Mouse (Mus musculus): ENCODE measurements at regions not wholly inside any gene's neighbourhood (a gene's known extent, or its start where the extent isn't known, plus 50 kb on each side); places are given as distances from the start of the nearest gene placed in this dataset.
"Not testable (repeated sequence)": the region's sequence is repeated elsewhere in the genome, so short reads cannot be mapped to it uniquely, and the experiment has no call there.

DNA sequence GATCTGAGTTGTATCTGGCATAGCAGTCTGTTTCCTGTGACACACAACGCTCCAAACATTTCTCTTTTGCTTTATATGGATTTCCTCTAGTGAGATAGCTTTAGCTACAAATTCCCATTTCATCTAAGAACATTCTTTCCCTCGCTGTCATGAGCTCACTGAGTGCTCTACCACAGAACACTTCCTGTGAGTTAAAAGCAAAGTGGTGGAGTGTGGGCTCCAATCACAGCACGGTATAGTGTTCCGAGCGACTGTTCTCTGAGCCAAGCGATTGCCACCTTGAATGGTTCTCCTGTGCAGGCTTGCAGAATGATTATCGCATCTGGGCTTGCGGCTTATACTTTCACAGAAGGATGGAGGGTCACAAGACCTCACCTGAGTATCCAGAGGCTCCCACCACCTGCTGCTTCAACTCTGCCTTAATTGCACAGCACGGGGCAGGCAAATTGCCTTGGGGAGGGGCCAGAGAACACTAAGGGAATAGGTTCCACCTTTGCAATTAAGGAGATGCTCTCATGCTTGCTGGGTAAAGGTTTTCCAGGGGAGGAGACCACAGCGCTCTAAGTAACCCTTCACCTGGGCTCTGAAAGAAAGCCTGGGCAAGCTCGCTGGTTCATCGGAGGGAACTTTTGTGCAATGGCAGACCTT is 477.7 kb downstream of the Zfp704 start:
- DNase-seq: no peak

GRCm38 (mm10) chr3:9131366-9131765 is 478.5 kb downstream of the Zfp704 start:
- DNase-seq: no peak

DNA sequence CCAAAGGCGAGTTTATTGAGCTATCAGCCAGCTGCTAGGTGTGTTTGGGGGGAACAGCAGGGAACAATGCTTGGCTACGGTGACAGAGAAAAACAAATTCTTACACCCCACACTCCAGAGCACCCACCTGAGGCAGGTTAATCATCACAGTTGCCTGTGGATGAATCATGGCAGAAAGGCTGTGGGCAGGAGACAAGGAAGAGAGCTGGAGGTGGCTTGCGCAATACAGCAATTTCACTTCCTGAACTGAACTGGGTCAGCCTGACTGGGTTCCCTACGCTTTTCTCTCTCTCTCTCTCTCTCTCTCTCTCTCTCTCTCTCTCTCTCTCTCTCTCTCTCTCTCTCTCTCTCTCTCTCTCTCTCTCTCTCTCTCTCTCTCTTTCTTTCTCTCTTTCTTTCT is 481.5 kb downstream of the Zfp704 start:
- DNase-seq: no peak

DNA sequence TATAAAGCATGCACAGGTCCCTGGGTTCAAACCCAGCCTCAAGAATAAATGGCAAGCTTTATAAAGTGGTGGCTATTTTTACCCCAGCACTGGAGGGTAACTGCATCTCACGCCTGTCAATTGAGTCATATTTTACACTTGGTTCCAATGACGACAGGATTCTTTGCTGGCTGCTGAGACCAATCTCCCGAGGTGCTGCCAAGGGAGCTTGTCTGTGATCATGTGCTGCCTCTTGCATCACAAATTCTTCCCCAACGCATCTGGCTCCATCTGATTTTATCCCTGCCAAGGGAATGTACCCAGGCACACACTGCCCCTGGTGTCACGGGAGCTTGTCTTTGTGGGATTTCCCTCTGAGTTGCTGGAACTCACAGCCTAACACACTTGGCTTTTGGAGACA is 486.8 kb downstream of the Zfp704 start:
- no peak for DNase-seq

DNA sequence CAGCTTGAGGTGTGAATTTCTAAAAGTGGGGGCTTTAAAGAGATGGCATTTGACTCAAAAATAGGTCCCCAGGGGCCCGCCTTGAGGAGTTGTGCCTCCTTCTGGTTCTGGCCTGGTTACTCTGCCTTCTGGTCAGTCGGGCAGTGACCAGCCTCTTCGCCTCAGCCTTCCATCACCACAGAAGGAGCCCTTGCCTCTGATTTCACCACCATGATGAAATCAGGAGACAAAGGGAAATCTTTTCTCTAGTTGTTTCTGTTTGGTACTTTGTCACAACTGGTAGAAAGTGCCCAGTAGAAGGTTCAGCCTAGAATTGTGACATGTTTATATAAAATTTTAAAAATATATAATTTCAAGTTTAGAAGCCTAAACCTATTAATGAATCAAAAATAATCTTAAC is 492.0 kb downstream of the Zfp704 start:
- no peak for DNase-seq

- no peak for DNase-seq
Measured at GRCm38 (mm10) chr3:9113410-9113809, 496.5 kb downstream of the Zfp704 start.

- no peak for DNase-seq
Measured at GRCm38 (mm10) chr3:9110741-9111140, 499.1 kb downstream of the Zfp704 start.

GRCm38 (mm10) chr3:9109991-9110390 is 499.9 kb downstream of the Zfp704 start:
- DNase-seq: no peak

GRCm38 (mm10) chr3:9109485-9109884 is 500.4 kb downstream of the Zfp704 start:
- no peak for DNase-seq

- DNase-seq: no peak
Measured at GRCm38 (mm10) chr3:9107766-9108410, 502.0 kb downstream of the Zfp704 start.

DNA sequence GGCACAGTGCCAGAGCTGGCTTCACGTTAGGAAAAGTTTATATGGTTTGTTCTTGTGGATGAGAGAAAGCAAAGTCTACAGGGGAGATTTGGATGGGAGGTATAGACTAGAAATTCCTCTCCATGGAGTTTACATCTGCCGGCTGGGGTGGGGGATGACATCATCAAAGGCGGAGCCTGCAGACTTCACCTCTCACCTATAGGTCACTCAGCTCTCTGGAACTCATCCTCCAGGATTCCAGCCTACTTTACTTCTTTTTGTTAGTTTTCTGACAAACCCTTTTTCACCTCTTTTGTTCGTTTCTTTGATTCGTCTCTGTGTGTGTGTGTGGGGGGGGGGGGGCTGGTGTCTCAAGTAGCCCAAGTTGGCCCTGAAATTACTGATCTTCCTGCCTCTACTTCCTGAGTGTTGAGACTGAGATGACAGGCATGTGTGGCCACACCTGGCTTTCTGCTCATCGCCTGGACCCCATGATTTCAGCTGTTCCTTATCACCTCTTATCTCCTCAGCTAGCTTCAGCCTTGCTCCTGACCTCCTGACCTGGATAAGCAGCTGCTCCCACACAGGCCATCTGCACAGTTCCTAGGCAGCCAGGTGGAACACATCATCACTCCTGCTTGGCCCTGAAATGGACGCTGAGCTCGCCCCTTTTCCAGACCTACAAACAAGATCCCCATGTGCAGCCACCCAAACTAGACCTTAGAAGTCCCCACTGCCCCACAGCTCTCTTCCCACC is 504.5 kb downstream of the Zfp704 start:
- DNase-seq: no peak

- no peak for DNase-seq
Measured at GRCm38 (mm10) chr3:9103456-9103855, 506.4 kb downstream of the Zfp704 start.

DNA sequence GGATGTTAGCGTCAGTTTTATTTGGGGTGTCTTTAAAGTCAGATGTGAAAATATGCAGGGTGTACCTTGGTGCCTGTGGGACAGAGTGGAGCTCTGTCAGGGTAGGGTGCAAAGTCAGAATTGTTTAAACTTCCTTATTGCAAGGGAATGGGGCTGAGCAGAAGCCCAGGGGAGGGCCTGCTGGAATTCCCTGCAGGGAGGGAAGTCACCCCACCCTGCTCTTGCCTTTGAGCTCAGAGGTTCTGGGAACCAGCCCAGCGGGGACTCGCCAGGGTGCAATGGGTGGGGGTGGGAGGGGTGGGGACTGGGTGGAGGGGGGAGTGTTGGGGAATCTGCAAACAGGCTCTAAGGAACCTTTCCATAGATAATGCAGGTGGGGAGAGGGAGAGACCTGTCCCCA is 508.6 kb downstream of the Zfp704 start:
- DNase-seq: no peak

- no peak for DNase-seq
Measured at GRCm38 (mm10) chr3:9100761-9101160, 509.1 kb downstream of the Zfp704 start.

DNA sequence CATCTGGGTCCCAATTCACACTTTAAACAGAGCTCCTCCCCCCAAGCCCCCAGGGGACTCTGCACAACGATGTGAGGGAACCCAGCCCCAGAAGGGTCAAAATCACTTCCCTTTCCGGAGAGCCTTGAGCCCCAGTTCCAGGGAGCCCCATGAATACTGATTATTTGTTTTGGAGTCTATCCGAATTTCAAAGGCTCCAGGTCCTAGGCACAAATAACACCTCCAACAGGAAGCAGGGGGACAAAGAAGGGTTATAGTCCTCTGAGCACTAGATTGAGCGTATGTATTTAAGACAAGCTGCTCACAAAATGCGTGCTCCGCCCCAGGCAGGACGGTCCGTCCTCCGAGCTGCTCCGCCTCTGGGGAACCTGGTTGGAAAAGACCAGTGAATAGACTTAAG is 511.4 kb downstream of the Zfp704 start:
- no peak for DNase-seq

DNA sequence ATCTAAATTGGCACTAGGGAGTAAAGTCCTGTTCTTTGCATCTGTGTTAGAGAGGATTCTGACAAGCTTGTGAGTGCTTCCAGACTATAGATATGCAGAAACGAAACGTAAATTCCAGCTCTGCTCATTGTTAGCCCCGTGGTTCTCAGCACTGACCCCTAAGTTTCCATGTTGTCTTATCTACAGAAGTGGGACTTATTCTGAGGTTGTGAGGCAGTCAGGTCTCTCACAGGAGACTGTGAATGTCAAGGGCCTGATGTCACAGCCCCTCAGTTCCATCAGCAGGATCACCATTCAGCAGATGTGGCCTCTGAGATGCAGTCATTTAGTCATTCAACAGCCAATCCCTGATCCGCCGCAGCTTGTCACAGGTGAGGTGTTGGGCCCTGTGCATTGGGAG is 525.8 kb downstream of the Zfp704 start:
- no peak for DNase-seq

GRCm38 (mm10) chr3:9082061-9082460 is 527.8 kb downstream of the Zfp704 start:
- DNase-seq: no peak

- DNase-seq: no peak
Measured at GRCm38 (mm10) chr3:9078201-9078600, 531.7 kb downstream of the Zfp704 start.

DNA sequence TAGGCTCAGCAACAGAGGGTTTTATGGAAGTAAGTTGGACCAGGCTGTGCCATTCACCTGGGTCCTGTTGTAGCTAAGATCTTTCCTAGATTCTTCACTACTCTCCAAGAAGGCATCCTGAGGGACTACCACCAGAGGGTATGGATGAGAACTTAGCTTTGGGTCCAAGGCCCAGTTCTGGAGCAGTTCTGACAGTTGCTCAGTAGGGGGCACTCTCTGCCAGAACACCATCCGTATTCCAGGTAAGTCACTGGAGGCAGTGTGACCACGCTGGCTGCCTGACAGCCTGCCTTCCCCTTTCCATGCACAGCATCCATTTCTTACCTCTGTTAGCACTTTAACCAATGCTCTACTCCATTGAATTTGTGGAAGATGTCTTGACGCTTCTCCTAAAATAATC is 533.2 kb downstream of the Zfp704 start:
- peak; percentile 26 for DNase-seq

GRCm38 (mm10) chr3:9072471-9072870 is 537.4 kb downstream of the Zfp704 start:
- DNase-seq: not testable (repeated sequence)

GRCm38 (mm10) chr3:9067048-9067447 is 542.8 kb downstream of the Zfp704 start:
- DNase-seq: peak; percentile 96

DNA sequence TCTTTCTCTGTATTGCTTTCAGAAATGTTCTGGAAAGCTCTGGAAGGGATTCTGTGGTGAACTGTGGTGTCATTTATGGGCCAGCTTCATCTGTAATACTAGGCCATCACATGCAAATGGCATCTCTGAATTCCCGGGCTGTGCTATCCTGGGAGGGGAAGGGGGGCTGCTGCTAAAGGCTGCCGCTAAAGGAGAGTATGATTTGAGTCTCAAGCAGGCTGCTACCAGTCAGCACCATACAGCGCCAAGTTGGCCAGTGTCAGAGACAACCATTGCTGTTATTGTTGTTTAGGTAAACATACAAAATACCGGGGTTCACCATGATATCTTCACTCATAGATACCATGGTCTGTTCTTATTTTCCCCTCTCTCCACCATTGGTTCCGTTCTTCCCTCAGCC is 543.5 kb downstream of the Zfp704 start:
- DNase-seq: no peak

DNA sequence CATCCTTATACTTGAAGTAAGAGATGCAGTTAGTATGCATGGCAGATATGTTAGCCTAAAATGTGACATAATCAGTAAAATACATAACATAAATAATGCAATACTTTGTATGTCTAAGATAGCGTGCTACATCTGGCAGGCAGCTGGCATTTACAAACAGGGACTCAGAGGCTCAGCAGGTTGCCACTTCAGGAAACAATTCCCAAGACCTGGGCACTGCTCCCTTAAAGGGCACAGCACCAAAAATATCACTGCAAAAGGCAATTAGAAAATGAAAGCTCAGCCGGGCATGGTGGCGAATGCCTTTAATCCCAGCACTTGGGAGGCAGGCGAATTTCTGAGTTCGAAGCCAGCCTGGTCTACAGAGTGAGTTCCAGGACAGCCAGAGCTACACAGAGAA is 544.0 kb downstream of the Zfp704 start:
- DNase-seq: no peak

All from right cerebral cortex, postnatal 4 days (tissue).